Mouse (Mus musculus) gastrocnemius, adult 8-10 months (tissue): ENCODE measurements around the gene Noa1. TPM values are rescaled to one million over a fixed set of nuclear protein-coding genes. Genes with fewer than 3 reads are reported as not detected.
A peak's percentile ranks its signal among the peaks of the same experiment; 100 is the strongest.

Source experiments
- DNase-seq, 2 experiments: peaks; one replicate each; pipeline ENCODE4 v3.0.0; 2022; ENCODE audit warnings: low spot score in 2 of 2
- total RNA-seq, 4 experiments: library from RNA; stranded (reverse); gene quantifications; 2 replicates each; pipeline ENCODE4 v1.2.4; 2022

Noa1 gene
- total RNA-seq, 4 experiments from 2014 or later: 14.3 to 17.1 (median 15.8) TPM

DNA sequence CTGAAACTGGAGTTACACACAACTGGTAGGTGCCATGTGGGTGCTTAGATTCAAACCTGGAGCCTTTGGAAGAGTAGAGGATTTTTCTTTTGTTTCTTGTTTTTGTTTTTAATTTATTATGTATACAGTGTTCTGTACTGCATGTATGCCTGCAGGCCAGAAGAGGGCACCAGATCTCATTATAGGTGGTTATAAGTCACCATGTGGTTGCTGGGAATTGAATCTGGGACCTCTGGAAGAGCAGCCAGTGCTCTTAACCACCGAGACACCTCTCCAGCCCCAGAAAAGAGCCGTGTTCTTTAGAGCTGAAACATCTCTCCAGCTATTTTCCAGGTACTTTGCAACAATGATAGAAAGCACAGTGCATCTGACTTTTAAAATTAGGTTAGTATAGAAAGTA lies 19.3 kb downstream of the Noa1 start:
- no peak for DNase-seq

DNA sequence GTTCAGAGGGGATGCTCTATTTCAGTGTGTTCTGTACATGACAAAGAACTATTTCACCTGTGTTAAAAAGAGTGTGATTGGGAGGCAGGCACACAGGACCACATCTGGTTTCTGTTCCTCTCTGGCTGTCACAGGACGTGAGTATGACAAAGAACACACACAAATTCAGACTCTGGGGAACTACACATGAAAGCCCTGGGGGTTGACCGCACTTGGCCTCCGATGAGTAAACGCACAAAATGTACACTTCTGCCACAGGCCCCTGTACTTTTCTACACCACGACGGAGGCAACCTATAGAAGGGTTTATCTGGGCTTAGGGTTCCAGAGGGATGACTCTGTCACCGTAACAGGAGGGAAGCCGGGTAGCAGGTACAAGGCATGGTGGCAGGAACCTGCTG lies 20.2 kb downstream of the Noa1 start:
- DNase-seq: no peak

DNA sequence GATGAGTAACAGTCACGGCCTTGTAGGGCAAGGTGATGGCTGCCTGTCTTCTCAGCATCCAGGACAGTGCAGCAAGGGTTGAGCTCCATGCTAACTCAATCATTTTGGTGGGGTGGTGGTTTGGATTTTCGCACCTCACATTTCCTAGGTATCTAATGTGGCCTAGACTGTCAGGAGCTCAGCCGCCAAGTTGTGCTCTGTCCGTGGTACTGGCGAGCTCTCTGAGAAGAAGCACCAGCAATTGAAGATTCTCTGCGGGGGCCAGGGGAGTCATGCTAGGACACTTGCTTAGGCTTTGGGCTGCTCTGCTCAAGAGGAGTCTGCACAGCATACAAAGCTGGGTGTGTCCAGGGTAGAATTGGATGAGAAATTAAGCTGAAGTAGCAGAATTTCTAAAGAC lies 22.0 kb downstream of the Noa1 start:
- DNase-seq: no peak

DNA sequence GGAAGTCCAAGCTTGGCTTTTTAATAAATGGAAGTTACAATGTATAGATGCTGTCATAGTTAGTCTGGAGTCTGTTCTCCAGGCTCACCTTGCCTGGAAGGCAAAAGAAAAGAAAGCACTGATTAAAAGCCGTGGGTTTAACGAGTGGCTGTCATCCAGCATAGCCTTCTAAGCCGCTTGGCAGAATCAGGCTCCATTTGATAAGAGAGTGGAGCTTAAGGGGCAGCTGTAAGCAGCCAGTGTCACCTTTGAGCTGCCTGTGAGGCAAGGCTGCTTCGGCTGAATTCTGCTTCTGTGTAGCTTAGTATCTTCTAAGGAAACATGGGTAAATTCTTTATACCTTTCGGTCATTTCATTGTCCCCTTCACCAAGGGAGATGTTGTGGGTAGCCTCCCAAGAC lies 23.0 kb downstream of the Noa1 start:
- no peak for DNase-seq

DNA sequence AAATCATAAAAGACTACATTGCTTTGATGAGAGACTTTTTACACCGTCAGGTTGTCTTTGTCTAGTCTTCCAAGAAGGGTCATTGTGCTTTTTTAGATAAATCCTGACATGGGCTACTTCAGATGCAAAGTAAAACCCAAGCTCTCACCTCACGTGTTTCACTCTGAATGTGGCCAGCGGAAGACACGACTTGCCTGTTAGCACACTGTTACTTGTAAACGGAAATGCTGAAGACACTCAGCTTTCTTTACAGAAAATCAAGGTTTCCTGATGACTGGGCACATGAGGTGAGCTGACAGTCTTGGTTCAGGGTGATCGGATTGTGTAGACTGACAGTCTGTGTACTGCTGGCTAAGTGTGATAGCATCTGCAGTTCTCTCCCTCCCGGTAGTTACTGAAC lies 24.2 kb downstream of the Noa1 start:
- no peak for DNase-seq

DNA sequence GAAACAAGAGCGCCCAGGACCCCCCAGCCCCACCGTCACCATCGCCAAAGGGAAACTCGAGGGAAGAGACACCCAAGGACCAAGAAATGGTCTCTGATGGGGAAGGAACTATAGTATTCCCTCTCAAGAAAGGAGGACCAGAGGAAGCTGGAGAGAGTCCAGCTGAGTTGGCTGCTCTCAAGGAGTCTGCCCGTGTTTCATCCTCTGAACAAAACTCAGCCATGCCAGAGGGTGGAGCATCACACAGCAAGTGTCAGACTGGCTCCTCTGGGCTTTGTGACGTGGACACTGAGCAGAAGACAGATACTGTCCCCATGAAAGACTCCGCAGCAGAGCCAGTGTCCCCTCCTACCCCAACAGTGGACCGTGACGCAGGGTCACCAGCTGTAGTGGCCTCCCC lies 27.6 kb downstream of the Noa1 start:
- DNase-seq: no peak

DNA sequence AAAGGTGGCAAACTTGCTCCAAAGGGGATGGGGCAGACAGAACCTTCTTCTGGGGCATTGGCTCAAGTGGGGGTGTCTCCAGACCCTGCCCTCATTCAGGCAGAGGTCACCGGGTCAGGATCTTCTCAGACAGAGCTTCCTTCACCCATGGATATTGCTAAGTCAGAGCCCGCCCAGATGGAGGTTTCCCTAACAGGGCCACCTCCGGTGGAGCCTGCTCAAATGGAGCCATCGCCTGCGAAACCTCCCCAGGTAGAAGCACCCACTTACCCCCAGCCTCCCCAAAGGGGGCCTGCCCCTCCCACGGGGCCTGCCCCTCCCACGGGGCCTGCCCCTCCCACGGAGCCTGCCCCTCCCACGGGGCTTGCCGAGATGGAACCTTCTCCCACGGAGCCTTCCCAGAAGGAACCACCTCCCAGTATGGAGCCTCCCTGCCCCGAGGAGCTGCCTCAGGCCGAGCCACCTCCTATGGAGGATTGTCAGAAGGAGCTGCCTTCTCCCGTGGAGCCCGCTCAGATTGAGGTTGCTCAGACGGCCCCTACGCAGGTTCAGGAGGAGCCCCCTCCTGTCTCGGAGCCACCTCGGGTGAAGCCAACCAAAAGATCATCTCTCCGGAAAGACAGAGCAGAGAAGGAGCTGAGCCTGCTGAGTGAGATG lies 28.2 kb downstream of the Noa1 start:
- no peak for DNase-seq

DNA sequence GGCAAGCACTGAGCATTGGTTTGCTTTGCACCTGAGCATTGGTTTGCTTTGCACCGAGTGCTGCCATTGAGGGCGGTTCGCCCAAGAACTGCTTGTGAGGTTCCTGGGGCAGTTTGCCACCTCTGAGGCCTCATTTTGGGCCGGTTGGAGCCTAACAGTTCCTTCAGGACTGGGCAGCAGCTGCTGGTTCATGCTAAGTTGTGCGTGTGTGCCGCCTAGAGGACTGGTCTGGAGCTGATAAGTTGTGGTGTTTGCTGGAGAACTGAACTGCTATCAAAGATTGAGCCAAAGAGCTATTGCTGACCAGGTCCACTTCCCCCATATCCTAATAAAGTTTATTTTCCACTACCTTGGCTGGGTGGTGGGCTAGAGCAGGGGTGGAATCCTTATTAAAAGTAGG lies 32.7 kb downstream of the Noa1 start:
- no peak for DNase-seq

DNA sequence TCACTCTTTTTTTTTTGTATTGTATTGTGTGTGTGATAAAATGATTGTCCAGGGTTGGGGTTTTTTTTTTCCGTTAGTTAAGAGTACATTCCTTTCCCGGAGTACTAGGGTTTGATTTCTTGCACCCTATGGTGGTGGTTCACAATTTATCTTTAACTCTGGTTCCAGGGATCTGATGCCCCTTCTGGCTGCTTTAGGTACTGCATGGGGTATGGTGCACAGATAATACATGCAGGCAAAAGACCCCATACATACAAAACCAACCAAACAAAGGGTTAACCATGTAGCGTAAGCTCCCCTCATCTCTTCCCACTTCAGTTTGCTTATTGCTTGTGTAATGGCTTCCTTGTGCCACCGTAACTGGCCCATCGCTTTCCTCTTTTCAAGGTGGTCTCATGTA lies 33.9 kb downstream of the Noa1 start:
- DNase-seq: no peak

DNA sequence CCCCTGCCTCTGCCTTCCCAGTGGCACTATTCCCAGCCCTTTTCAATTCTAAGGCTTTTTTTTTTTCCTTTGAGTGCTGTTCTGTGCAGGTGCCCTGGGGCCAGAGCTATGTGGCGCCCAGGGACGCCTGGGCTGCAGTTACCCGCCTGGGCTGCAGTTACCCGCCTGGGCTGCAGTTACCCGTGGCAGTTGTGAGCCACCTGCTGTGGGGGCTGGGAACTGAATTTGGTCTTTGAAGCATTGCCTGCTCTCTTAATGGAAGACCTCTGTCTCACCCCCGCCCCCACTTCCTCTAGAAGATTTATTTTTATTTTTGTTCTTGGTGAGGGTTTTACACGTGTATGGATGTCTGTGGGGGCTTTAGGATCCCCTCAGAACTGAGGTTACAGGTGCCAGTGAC lies 36.7 kb downstream of the Noa1 start:
- no peak for DNase-seq

DNA sequence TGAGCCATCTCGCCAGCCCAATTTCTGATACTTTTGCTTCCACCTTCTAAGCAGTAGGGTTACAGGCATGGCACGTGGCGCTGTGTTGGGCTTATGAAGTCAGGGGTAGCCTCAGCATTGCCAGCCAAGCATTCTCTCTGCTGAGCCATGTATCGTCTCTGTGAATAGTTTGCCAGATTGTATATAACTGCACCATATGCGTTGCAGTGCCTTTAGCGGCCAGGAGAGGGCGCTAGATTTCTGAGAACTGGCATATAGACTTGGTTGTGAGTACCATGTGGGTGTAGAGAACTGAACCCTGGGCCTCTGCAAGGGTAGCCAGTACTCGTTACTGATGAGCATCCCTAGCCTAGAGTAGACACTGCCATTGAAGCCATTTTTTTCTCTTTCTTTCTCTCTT lies 40.5 kb downstream of the Noa1 start:
- DNase-seq: no peak

DNA sequence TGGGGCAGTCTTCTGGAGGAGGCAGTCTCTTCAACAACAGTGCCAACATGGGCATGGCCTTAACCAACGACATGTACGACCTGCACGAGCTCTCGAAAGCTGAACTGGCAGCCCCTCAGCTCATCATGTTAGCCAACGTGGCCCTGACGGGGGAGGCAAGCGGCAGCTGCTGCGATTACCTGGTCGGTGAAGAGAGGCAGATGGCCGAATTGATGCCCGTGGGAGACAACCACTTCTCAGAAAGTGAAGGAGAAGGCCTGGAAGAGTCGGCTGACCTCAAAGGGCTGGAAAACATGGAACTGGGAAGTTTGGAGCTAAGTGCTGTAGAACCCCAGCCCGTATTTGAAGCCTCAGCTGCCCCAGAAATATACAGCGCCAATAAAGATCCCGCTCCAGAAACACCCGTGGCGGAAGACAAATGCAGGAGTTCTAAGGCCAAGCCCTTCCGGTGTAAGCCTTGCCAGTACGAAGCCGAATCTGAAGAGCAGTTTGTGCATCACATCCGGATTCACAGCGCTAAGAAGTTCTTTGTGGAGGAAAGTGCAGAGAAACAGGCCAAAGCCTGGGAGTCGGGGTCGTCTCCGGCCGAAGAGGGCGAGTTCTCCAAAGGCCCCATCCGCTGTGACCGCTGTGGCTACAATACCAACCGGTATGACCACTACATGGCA lies 41.8 kb downstream of the Noa1 start:
- no peak for DNase-seq

DNA sequence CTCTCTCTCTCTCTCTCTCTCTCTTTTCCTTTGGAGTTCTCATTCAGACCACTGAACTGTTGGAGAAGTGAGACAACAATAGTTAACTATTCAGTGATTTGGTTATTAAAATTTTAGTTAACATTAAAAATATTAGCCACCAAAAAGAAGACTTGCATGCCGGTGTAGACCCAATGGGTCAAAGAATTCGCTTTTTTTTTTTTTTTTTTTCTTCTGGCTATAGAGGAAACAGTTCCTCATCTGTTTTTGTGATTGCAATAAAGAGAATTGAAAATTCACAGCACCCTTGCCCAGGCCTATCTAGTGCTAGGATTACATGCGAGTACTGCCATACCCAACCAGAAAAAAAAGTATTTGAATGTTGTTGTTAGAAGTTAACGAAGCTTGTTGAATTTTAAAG lies 42.4 kb downstream of the Noa1 start:
- DNase-seq: no peak

DNA sequence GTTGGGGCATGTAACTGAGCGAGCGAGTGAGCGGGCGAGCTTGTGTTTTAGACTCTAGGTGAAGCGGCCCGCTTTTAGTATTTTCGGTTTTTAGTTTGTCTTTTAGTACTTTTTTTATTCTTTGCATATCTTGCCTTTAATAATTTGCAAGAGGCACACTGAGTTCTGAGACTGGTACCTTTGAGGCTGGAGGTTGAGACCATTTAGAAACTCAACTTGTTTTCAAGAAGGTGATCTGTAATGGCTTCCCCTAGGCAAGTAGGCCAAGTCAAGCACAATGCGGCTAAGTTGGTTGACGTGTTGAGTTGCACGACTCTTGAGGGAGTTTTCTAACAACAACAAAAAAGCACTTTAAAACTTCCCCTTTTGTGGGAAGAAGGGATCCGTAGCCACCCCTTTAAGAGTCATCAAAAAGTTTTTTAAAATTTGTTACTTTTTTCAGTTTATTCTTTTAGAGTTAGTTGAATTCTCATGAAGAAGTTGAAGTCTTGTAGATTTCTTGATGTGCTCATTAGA lies 42.9 kb downstream of the Noa1 start:
- no peak for DNase-seq

DNA sequence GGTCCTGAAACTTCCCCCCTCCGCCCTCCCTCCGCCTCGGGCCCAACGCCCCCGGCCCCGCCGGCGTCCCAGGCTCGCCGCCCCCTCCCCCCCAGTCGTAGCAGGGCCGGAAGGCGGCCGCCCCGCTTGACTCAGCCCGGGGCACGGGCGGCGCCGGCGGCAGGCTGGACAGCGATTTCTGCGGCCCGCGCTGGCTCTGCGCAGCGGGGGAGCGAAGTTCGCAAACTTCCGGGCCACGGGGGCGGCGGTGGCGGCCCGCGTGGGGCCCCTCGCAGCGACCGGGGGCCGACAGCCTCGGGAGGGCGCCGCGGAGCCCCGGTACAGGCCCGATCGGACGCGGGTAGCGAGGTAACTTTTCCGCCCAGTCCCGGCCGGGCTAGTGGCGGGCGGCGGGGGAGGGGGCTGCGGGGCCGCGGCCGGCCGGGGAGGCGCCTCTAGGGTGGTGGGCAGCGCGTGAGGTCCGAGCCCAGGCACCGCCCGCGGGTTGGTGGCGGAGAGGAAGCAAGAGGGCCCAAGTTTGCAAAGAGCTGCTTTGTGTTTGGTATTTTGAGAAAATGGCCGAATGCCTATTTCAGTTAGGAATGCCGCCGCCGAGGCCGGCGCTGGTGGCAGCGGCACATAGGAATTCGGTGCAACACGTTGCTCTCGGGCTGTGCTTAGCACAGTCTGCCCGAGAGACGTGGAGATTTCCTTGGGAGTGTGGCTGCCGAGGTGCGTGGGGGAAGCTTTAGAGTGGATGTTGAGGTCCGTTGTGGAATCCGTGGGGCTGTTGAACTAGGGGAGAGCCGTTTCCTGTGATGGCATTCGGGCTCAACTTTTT lies 43.6 kb downstream of the Noa1 start:
- DNase-seq: peak in 1 of 2 experiments; percentile 15

DNA sequence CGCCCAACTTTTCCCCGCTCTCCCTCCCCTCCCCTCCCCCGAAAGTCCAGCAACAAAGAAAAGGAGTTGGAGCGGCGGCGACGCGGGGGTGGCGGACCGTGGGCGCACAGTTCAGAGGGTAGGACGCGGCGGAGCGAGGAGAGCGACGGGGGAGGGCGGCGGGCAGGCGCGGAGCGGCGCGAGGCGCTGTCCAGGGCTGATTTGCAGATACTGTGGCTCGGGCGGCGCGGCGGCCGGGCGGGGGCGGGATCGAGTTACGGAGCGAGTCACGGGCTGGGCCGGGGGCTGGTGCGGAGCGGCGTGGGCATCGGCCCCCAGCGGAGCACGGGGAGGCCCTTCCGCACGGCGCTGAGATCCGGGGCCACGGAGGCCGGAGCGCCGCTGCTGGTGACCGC lies 44.2 kb downstream of the Noa1 start:
- DNase-seq: peak; percentile 43 to 56

DNA sequence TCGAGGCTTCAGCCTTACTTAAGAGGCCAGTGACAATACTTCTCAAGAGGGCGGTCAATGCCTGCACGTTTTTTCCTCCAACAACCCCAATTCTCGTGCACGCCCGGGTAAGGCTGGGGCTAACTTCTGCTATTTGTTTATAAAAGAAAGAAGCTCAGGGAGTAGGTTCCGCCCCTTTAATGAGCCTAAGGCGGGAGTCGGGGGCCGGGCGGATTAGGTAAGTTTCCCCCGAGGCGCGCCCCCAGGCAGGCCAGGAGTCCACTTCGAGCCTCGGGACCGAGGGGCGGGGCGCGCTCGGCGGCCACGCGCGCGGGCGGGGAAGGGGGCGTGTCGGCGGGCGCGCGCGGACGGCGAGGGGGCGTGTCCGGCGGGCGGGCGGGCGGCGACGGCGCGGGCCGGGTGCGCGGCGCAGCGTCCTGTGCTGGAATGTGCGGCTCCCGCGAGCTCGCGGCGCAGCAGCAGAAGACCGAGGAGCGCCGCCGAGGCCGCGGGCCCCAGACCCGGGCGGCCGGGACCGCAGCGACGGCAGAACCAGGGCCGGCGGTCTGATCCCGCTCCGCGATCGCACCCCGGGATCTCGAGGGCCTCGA lies 44.7 kb downstream of the Noa1 start, which contains the start of gene Rest:
Gene Rest, plus strand, starts transcription at position 411 of the 590 bp plus-strand sequence.
- DNase-seq: peak; percentile 41 to 46

DNA sequence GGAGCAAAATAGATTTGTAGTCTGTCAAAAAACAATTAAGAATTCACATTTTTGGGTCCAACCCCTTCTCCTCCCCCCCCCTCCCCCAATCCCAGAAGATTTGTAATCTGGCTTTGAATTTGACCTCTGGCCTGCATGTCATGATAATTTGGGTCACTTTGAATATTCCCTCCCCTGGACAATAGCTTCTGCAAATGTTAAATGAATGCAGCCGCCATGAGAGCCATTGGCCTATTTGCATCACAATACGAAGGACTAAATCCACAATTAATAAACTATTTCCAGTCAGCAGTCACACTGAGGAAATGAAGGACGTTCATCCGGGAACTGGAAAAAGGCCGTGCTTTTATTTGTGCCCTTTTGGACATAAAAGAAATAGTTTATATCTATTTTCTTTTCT lies 47.8 kb downstream of the Noa1 start:
- DNase-seq: no peak

DNA sequence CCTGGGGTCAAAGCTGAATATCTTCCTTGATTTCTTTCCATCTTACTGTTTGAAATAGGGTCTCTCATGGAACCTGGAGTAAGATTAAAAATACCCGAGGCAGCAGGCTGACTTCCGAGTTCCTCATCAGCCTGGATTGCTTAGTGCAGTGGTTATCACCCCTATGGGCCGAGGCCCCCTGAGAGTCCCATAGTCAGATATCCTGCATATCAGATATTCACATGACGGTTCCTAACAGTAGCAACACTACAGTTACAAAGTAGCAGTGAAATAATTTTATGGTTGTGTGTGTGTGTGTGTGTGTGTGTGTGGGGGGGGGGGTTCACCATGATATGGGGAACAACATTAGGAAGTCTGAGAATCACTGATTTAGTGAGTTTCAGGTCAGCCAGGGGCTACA lies 48.7 kb downstream of the Noa1 start:
- no peak for DNase-seq

DNA sequence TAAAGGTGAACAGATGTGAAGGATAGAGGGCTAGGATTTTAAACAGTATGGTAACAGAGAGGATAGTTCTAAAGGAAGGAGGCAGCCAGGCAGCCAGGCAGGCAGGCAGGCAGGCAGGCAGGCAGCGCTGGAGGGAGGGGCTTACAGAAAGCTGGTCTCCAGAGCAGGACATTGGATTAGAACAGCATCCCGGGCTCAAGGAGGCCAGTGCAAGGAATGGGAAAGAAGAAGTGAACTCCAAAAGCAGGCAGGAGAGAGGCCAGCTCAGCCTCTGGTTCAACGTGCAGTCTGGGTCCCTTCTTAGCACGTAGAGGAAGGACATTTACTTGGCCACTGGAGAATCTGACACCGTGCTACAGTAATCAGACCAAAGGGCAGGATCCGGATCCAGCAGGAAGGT lies 49.7 kb downstream of the Noa1 start:
- no peak for DNase-seq

DNA sequence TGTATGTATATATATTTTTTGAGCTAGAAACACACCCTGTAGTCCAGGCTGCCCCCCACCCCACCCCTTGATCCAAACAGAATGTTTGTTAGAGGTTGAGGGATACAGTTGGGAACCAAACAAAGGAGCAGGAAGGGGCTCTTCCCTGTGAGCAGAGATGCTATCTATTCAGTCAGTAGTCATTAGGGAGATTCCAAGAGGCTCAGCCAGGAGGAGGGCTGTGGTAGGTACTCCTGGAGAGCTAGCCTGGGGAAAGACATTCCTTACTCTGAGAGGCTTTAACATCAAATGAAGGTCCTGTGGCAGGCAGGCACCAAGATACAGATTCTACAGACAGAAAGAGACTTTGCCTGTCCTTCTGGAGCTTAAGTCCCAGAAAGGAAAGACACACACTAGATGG lies 50.6 kb downstream of the Noa1 start:
- DNase-seq: no peak

DNA sequence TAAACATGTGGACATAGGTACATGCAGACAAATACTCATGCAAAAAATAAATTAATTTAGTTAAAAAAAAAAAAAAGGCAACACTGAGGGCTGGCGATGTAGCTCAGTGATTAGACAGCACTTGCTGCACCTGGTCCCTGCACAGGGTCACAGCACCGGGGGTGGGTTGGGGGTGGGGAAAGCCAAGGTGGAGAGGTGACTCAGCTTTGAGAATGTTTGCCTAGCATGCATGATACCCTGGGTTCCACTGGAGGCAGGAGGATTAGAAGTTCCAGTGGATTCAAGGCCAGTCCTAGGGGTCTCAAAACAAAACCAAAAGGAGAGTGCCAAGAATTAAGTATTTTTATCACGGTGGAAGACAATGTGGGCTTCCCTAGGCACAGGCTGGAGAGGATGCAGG lies 52.3 kb downstream of the Noa1 start:
- DNase-seq: no peak
